Comparison of ENCODE assay signal across 8 mouse cellular contexts in genomic region chr8:105297511-105298192, GRCm38 (mm10). TPM values are rescaled to one million over a fixed set of nuclear protein-coding genes. Genes with fewer than 3 reads are reported as not detected.
DNase-seq lines count a peak whose midpoint lies in the region; ATAC-seq and TF ChIP-seq lines count a peak whose summit lies in the region.

E2f4 (plus strand) TSS chr8:105297663.

- TF ChIP-seq CTCF in ES-Bruce4 (IDR thresholded peaks at IDR 0.05; ENCODE audit: low read depth, low read length), result no peak
- TF ChIP-seq CTCF in liver, postnatal 0 days (IDR thresholded peaks at IDR 0.05; ENCODE audit: low read depth), result 0 out of 2 replicates have a peak, but pooled peaks have one; percentile 1

- H3K27ac ChIP-seq in ES-Bruce4 (ENCODE audit: insufficient read depth, low read length), result peak within 1 kb of the TSS; percentile 21
- peak within 1 kb of the TSS; percentile 40; the same call in 1 of the 2 replicates for H3K27ac ChIP-seq in forebrain, embryonic 13.5 days
- peak within 1 kb of the TSS; percentile 84 for H3K27ac ChIP-seq in liver, postnatal 0 days (ENCODE audit: low read depth)
- peak within 1 kb of the TSS; percentile 44 for H3K27ac ChIP-seq in neural tube, embryonic 14.5 days (ENCODE audit: low read depth, low read length)

- H3K4me1 ChIP-seq in ES-Bruce4 (ENCODE audit: control insufficient read depth, insufficient read depth, low read length), result peaks cover 6% of the 10 kb centered on the region
- H3K4me1 ChIP-seq in forebrain, embryonic 13.5 days, result peaks cover 25% of the 10 kb centered on the region
- peaks cover 40% of the 10 kb centered on the region for H3K4me1 ChIP-seq in liver, postnatal 0 days (ENCODE audit: insufficient read depth)
- H3K4me1 ChIP-seq in neural tube, embryonic 14.5 days (ENCODE audit: control insufficient read depth, insufficient read depth, low read length), result peaks cover 11% of the 10 kb centered on the region

- peak within 1 kb of the TSS; percentile 97 for H3K4me3 ChIP-seq in ES-Bruce4 (ENCODE audit: low read depth, low read length)
- H3K4me3 ChIP-seq in forebrain, embryonic 13.5 days, result peak within 1 kb of the TSS; percentile 100
- peak within 1 kb of the TSS; percentile 94 for H3K4me3 ChIP-seq in liver, postnatal 0 days (ENCODE audit: low read depth, low read length)
- H3K4me3 ChIP-seq in neural tube, embryonic 14.5 days (ENCODE audit: low read depth, low read length), result peak within 1 kb of the TSS; percentile 95

- WGBS in forebrain, embryonic 13.5 days, result under 1% methylated on average over 58 of the region's 58 CpGs
- 1% methylated on average over 58 of the region's 58 CpGs for WGBS in large intestine, adult 2 months
- WGBS in liver, postnatal 0 days (ENCODE audit: insufficient replicate concordance), result under 1% methylated on average over 58 of the region's 58 CpGs
- under 1% methylated on average over 58 of the region's 58 CpGs for WGBS in neural tube, embryonic 14.5 days

- no peak for TF ChIP-seq POLR2A in ES-Bruce4 (IDR thresholded peaks at IDR 0.05; ENCODE audit: insufficient read depth, low read length)

- no peak for TF ChIP-seq EP300 in ES-Bruce4 (IDR thresholded peaks at IDR 0.05; ENCODE audit: insufficient read depth, low read depth, low read length)
- TF ChIP-seq EP300 in liver, postnatal 0 days (IDR thresholded peaks at IDR 0.05; ENCODE audit: low read depth), result no peak

- peak; percentile 94 for ATAC-seq in forebrain, embryonic 13.5 days
- ATAC-seq in liver, postnatal 0 days, result peak; percentile 81
- peak; percentile 90 for ATAC-seq in neural tube, embryonic 14.5 days (ENCODE audit: low read depth)

- intact Hi-C loops in heart, postnatal 10 days (cut with DNase I), result loop anchor here (2.0 kb wide), 1 partner anchor 27 kb away; no protein-coding TSS in a partner anchor

- peak; percentile 89 for DNase-seq in c-Kit-positive CD71-positive TER-119-positive erythroid progenitor cells, embryonic 14.5 days (ENCODE audit: low spot score)
- DNase-seq in heart, postnatal 10 days, result peak; percentile 95 to 96
- peak; percentile 82 for DNase-seq in large intestine, adult 2 months (ENCODE audit: low read depth, low spot score)
- peak; percentile 95 for DNase-seq in liver, postnatal 0 days
- DNase-seq in testis, postnatal 10 days (ENCODE audit: low spot score), result peak; percentile 89

- peaks cover 36% of the 10 kb centered on the region for H3K36me3 ChIP-seq in ES-Bruce4 (ENCODE audit: control insufficient read depth, insufficient read depth, low read length, poor library complexity, severe bottlenecking)
- H3K36me3 ChIP-seq in forebrain, embryonic 13.5 days (ENCODE audit: poor library complexity, severe bottlenecking), result peaks cover 40% of the 10 kb centered on the region
- H3K36me3 ChIP-seq in liver, postnatal 0 days (replicated peaks; ENCODE audit: insufficient read depth, low read length), result peaks cover 37% of the 10 kb centered on the region
- peaks cover 24% of the 10 kb centered on the region for H3K36me3 ChIP-seq in neural tube, embryonic 14.5 days (ENCODE audit: control insufficient read depth, insufficient read depth, low read length)

- H3K9ac ChIP-seq in ES-Bruce4 (ENCODE audit: low read depth, poor library complexity, severe bottlenecking), result peak within 1 kb of the TSS; percentile 94
- peak within 1 kb of the TSS; percentile 96 for H3K9ac ChIP-seq in forebrain, embryonic 13.5 days
- H3K9ac ChIP-seq in liver, postnatal 0 days (replicated peaks), result peak within 1 kb of the TSS; percentile 97
- H3K9ac ChIP-seq in neural tube, embryonic 14.5 days (replicated peaks; ENCODE audit: low read depth, low read length), result peak within 1 kb of the TSS; percentile 87

- no peaks in the 10 kb centered on the region for H3K27me3 ChIP-seq in ES-Bruce4 (ENCODE audit: control insufficient read depth, insufficient read depth, low read length, poor library complexity, severe bottlenecking)
- H3K27me3 ChIP-seq in forebrain, embryonic 13.5 days, result no peaks in the 10 kb centered on the region
- no peaks in the 10 kb centered on the region for H3K27me3 ChIP-seq in liver, postnatal 0 days (ENCODE audit: insufficient read depth, low read length)
- no peaks in the 10 kb centered on the region for H3K27me3 ChIP-seq in neural tube, embryonic 14.5 days (ENCODE audit: control insufficient read depth, insufficient read depth, low read length)

- H3K4me2 ChIP-seq in forebrain, embryonic 13.5 days, result peak within 1 kb of the TSS; percentile 98
- peak within 1 kb of the TSS; percentile 90 for H3K4me2 ChIP-seq in liver, postnatal 0 days (ENCODE audit: low read depth, low read length)
- H3K4me2 ChIP-seq in neural tube, embryonic 14.5 days (ENCODE audit: low read depth, low read length), result peak within 1 kb of the TSS; percentile 98

- H3K9me3 ChIP-seq in ES-Bruce4 (replicated peaks; ENCODE audit: control insufficient read depth, insufficient read depth, low read length, poor library complexity, severe bottlenecking), result no peaks in the 10 kb centered on the region
- no peaks in the 10 kb centered on the region for H3K9me3 ChIP-seq in forebrain, embryonic 13.5 days (replicated peaks)
- H3K9me3 ChIP-seq in liver, postnatal 0 days (ENCODE audit: low read length), result no peaks in the 10 kb centered on the region
- H3K9me3 ChIP-seq in neural tube, embryonic 14.5 days (ENCODE audit: control insufficient read depth, low read length), result no peaks in the 10 kb centered on the region

RNA-seq across cellular contexts. Expression of gene E2f4, which starts in this region (rescaled TPM):
- 104 and 109 TPM in 2 replicates for polyA plus RNA-seq in ES-Bruce4 (2011; ENCODE audit: insufficient read depth, insufficient read length, low read depth, missing spikeins)
- 56.9 and 60.6 TPM in 2 replicates for polyA plus RNA-seq in forebrain, embryonic 13.5 days (2015; fragmentation: Nextera tagmentation; extraction: Ambion mirVana)
- 10 to 100 TPM; 25.6 to 29.0 TPM for total RNA-seq in heart, postnatal 10 days (2021)
- 147 and 149 TPM in 2 replicates for polyA plus RNA-seq in large intestine, adult 2 months (2012; rRNA removed)
- polyA plus RNA-seq in liver, postnatal 0 days (2015; fragmentation: Nextera tagmentation; extraction: Ambion mirVana), result 62.9 and 65.7 TPM in 2 replicates
- 46.4 and 49.7 TPM in 2 replicates for polyA plus RNA-seq in neural tube, embryonic 14.5 days (2014; fragmentation: Nextera tagmentation; extraction: Ambion mirVana)

Comparison
In these comparisons a context has a peak if more than half of its experiments do, and no peak if none do; other contexts are left out.
1. Peak in every context shown above with its lines: DNase-seq, ATAC-seq, H3K4me3 ChIP-seq and H3K27ac ChIP-seq.
2. H3K27ac ChIP-seq: peak in every context shown above with its lines; median percentile 84 in liver, postnatal 0 days; 44 in neural tube, embryonic 14.5 days; 40 in forebrain, embryonic 13.5 days; 21 in ES-Bruce4.